Mouse (Mus musculus): Measurements from ENCODE around the gene Osbpl10.

GRCm38 (mm10) chr9:115088295-115088993 is 110.1 kb downstream of the Osbpl10 start:
- TF ChIP-seq CTCF (IDR thresholded peaks at IDR 0.05; ENCODE audit: insufficient read depth, low read depth, low read length) (peak; percentile 72), POLR2A (IDR thresholded peaks at IDR 0.05; ENCODE audit: insufficient read depth, low read depth, low read length) (no peak)
